Mouse (Mus musculus): ENCODE results near the gene Rabgap1l.

DNA sequence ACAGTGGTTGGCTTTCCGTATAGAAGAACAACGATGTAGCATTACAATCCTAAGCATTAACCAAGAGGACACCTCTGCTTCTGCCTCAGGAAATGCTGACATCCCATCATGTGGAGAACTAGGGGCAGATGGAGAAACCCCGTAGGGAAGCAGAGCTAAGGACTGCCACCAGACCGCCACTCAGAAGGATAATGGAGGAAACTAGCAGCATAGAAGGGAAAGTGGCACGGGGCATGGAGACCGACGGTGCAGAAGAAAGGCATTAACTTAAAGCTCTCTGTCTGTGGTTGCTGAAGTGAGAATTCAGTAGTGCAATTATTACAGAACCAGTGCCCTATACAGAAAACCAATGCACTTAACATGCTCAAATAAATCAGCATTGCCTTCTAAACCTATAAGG lies 308.0 kb downstream of the Rabgap1l start:
- TF ChIP-seq CTCF (conservative IDR thresholded peaks at IDR 0.05; ENCODE audit: low read length) = no peak
- TF ChIP-seq NANOG (IDR thresholded peaks at IDR 0.05; ENCODE audit: borderline replicate concordance, low read length) = no peak
- no peak for TF ChIP-seq POU5F1 (IDR thresholded peaks at IDR 0.05; ENCODE audit: borderline replicate concordance, low read length)

Measured in E14TG2a.4 (cell line).